Comparison of ENCODE assay signal across 8 mouse cellular contexts in genomic region chr1:166379013-166379629, GRCm38 (mm10). TPM values are rescaled to one million over a fixed set of nuclear protein-coding genes. Genes with fewer than 3 reads are reported as not detected.
DNase-seq lines count a peak whose midpoint lies in the region; ATAC-seq and TF ChIP-seq lines count a peak whose summit lies in the region.

TSS of gene Tada1 (plus strand) at chr1:166379097.

- H3K27ac ChIP-seq in cortical plate, adult 2 months (ENCODE audit: insufficient read depth, low read length), result peak within 1 kb of the TSS; percentile 98

- peak within 1 kb of the TSS; percentile 67 for H3K4me3 ChIP-seq in cortical plate, adult 2 months (ENCODE audit: insufficient read depth, low read length)

- intact Hi-C loops in left cerebral cortex, postnatal 10 days (cut with DNase I), result loop anchor here (10.0 kb wide), 1 partner anchor 374 kb away; the partner anchor contains the start of gene Pou2f1

- TF ChIP-seq POLR2A in cortical plate, adult 2 months (IDR thresholded peaks at IDR 0.05; ENCODE audit: extremely low read depth, insufficient read depth, low read length), result peak; percentile 71; the same call in 1 of the 2 replicates

- H3K4me1 ChIP-seq in cortical plate, adult 2 months (ENCODE audit: control insufficient read depth, insufficient read depth, low read length), result peaks cover 6% of the 10 kb centered on the region; the same call in 1 of the 2 replicates

- DNase-seq in gastrocnemius, postnatal 10 days, result peak; percentile 91
- peak; percentile 93 to 94 for DNase-seq in left cerebral cortex, postnatal 10 days (ENCODE audit: extremely low spot score in 1 of 2, low spot score in 2 of 2)
- peak; percentile 93 for DNase-seq in right cerebral cortex, postnatal 25 days
- DNase-seq in urinary bladder, postnatal 4 days (ENCODE audit: low spot score in 2 of 2), result peak; percentile 90 to 91

- TF ChIP-seq CTCF in cortical plate, adult 2 months (IDR thresholded peaks at IDR 0.05; ENCODE audit: extremely low read depth, insufficient read depth, low read length), result no peak

- peak; percentile 82 for ATAC-seq in activated CD4-positive, CD25-positive, alpha-beta regulatory T cell, adult 4 months
- peak; percentile 87 for ATAC-seq in inflammation-experienced regulatory T-cells, adult 6 months
- ATAC-seq in megakaryocyte-erythroid progenitor cell, adult 5-6 weeks (replicated peaks; ENCODE audit: low FRiP score, low TSS enrichment, poor library complexity, severe bottlenecking), result peak; percentile 80

RNA-seq across cellular contexts. Expression of gene Tada1, which starts in this region (rescaled TPM):
- 10 to 100 TPM; 41.1 to 49.6 TPM for polyA plus RNA-seq in activated CD4-positive, CD25-positive, alpha-beta regulatory T cell, adult 4 months (2017; shearing (Covaris generic))
- polyA plus RNA-seq in cortical plate, adult 2 months (2012; rRNA removed), result 42.5 and 43.2 TPM in 2 replicates
- 10 to 100 TPM in 1 of 2 experiments, 1 to 10 TPM in 1; 9.5 to 13.6 TPM for total RNA-seq in gastrocnemius, postnatal 10 days (2021)
- polyA plus RNA-seq in inflammation-experienced regulatory T-cells, adult 6 months (2017; shearing (Covaris generic)), result 10 to 100 TPM; 37.5 to 52.3 (median 43.1) TPM
- total RNA-seq in left cerebral cortex, postnatal 10 days (2021), result 10 to 100 TPM; 33.3 to 36.3 TPM
- total RNA-seq in megakaryocyte-erythroid progenitor cell, adult 5-6 weeks (2014; fragmentation: Nextera tagmentation), result 40.3 and 53.8 TPM in 2 replicates
- total RNA-seq in megakaryocyte-erythroid progenitor cell, adult 5-6 weeks (2017), result 30.6 and 43.5 TPM in 2 replicates

Comparison
In these comparisons a context has a peak if more than half of its experiments do, and no peak if none do; other contexts are left out.
1. Peak in every context shown above with its lines: DNase-seq, ATAC-seq, H3K4me3 ChIP-seq and H3K27ac ChIP-seq.